Mouse (Mus musculus): ENCODE measurements at regions not wholly inside any gene's neighbourhood (a gene's known extent, or its start where the extent isn't known, plus 50 kb on each side); places are given as distances from the start of the nearest gene placed in this dataset.
A peak's percentile ranks its signal among the peaks of the same experiment; 100 is the strongest.

DNA sequence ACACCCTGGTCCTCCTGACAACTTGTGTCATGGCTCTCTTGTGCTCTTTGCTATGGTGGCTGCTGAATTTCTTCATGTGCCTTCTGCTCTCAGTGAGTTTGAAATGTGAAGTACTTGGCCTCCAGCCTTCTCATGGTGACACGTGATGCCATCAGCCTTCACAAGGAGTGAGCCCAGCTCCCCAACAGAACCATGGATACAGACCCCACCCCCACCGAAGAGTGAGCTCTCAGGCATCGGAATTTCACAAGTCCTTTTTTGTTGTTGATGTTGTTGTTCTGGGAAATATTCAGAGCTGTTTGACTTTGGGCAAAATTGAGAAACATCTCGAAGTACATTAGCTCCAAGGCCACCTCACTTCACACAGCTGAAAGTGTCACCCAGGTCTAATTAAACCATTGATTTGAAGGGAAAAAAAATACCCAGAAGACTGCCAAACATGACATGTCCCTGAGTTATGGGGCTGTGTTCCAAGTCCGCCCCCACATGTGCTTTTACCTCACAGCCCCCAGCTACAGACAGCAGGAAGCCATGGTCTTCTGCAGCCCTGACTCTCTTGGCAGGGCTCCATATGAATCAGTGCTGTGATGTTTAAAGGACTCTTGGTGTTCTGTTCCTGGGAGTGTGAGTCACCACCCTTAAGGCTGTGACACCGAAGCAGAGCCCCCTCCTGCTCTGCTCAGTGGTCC is 205.2 kb upstream of the A230072I06Rik start:
- Histone ChIP-seq H3K4me2 (no peak overlapping the region), H3K36me3 (ENCODE audit: control insufficient read depth, insufficient read depth, low read length) (no peaks in the 10 kb centered on the region), H3K4me1 (ENCODE audit: control insufficient read depth, insufficient read depth, low read length) (no peaks in the 10 kb centered on the region), H3K9ac (ENCODE audit: low read length) (no peak overlapping the region), H3K27me3 (ENCODE audit: control insufficient read depth, insufficient read depth, low read length) (no peaks in the 10 kb centered on the region), H3K9me3 (ENCODE audit: control insufficient read depth, low read length) (no peaks in the 10 kb centered on the region), H3K4me3 (ENCODE audit: low read depth, low read length) (no peak overlapping the region), H3K27ac (ENCODE audit: low read depth, low read length) (no peak overlapping the region)
- DNase-seq (ENCODE audit: low spot score, missing footprints) (no peak), ATAC-seq (ENCODE audit: low FRiP score) (no peak)
- WGBS, result 84% methylated on average over 6 of the region's 6 CpGs

DNA sequence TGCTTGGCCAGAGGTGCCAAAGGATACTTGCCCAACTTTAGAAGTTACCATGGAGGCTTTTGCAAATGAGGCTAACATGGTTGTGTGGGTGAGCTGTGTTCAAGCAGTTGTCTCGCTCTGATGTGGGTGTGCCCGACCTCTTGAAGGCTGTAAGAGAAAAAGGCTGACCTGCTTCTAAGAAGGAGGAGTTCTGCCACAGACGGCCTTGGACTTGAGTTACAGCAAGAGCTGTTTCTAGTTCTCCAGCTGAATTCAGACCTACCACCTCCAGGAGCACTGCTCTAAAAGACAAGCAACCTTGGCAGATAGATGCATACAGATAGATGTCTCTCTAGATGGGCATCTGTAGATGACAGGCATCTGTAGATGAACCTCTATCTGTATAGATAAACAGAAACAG is 202.7 kb upstream of the A230072I06Rik start:
- no peak overlapping the region for H3K4me2 ChIP-seq
- no peak overlapping the region for H3K9ac ChIP-seq (ENCODE audit: low read length)
- no peaks in the 10 kb centered on the region for H3K36me3 ChIP-seq (ENCODE audit: control insufficient read depth, insufficient read depth, low read length)
- no peaks in the 10 kb centered on the region for H3K27me3 ChIP-seq (ENCODE audit: control insufficient read depth, insufficient read depth, low read length)
- H3K4me1 ChIP-seq (ENCODE audit: control insufficient read depth, insufficient read depth, low read length), result no peaks in the 10 kb centered on the region
- DNase-seq (ENCODE audit: low spot score, missing footprints) (no peak), ATAC-seq (ENCODE audit: low FRiP score) (no peak)
- WGBS, result 85% methylated on average over 3 of the region's 3 CpGs
- H3K9me3 ChIP-seq (ENCODE audit: control insufficient read depth, low read length), result no peaks in the 10 kb centered on the region
- no peak overlapping the region for H3K27ac ChIP-seq (ENCODE audit: low read depth, low read length)
- no peak overlapping the region for H3K4me3 ChIP-seq (ENCODE audit: low read depth, low read length)

DNA sequence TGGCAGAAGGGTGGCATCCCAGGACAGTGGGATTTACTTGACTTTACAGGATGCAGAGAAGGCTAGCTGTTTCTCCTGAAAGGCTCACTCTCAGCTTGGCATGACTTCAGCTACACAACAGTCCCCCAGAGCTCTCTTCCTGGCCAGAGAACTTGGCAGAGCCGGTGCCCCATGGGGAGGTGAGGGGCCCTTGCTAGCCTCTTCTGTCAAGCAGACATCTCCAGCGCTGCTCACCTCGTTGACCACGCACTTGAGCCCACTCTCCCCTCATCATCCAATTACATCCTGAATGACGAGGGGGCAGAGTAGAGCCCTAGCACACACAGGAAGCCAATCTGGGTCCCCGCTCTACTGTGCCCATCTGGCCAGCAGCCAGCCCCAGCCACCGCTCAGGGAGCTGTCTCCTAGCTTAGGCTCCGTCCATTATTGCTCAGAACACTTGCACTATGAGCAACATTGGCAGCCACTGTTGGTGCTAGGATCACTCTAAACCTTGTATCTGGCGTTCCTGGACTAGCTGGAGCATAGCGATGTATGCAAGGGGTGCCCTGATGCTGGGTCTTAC is 201.7 kb upstream of the A230072I06Rik start:
- 87% methylated on average over 10 of the region's 10 CpGs for WGBS
- H3K9me3 ChIP-seq (ENCODE audit: control insufficient read depth, low read length), result no peaks in the 10 kb centered on the region
- H3K4me1 ChIP-seq (ENCODE audit: control insufficient read depth, insufficient read depth, low read length), result no peaks in the 10 kb centered on the region
- DNase-seq (ENCODE audit: low spot score, missing footprints) (no peak), ATAC-seq (ENCODE audit: low FRiP score) (no peak)
- no peak overlapping the region for H3K4me2 ChIP-seq
- H3K36me3 ChIP-seq (ENCODE audit: control insufficient read depth, insufficient read depth, low read length), result no peaks in the 10 kb centered on the region
- H3K27me3 ChIP-seq (ENCODE audit: control insufficient read depth, insufficient read depth, low read length), result no peaks in the 10 kb centered on the region
- no peak overlapping the region for H3K4me3 ChIP-seq (ENCODE audit: low read depth, low read length)
- no peak overlapping the region for H3K9ac ChIP-seq (ENCODE audit: low read length)
- no peak overlapping the region for H3K27ac ChIP-seq (ENCODE audit: low read depth, low read length)

DNA sequence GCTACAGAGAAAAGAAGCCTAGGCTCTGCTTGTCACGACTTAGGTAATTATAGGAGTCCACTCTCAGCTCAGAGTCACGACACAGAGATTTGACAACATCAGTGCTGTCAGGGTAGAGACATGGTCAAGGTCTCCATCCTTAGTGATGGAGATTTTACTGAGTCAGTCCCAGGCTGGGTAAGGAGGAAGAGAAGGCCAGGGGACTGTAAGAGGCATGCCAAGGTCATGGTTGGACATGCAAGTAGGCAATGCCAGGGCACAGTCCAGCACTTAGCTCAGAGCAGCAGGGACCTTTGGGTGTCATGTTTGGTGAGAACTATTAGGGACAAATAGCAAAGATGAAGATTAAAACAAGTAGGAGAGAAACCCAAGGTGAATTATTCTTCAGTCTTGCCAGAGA is 200.7 kb upstream of the A230072I06Rik start:
- H3K36me3 ChIP-seq (ENCODE audit: control insufficient read depth, insufficient read depth, low read length), result no peaks in the 10 kb centered on the region
- ATAC-seq (ENCODE audit: low FRiP score), result no peak

DNA sequence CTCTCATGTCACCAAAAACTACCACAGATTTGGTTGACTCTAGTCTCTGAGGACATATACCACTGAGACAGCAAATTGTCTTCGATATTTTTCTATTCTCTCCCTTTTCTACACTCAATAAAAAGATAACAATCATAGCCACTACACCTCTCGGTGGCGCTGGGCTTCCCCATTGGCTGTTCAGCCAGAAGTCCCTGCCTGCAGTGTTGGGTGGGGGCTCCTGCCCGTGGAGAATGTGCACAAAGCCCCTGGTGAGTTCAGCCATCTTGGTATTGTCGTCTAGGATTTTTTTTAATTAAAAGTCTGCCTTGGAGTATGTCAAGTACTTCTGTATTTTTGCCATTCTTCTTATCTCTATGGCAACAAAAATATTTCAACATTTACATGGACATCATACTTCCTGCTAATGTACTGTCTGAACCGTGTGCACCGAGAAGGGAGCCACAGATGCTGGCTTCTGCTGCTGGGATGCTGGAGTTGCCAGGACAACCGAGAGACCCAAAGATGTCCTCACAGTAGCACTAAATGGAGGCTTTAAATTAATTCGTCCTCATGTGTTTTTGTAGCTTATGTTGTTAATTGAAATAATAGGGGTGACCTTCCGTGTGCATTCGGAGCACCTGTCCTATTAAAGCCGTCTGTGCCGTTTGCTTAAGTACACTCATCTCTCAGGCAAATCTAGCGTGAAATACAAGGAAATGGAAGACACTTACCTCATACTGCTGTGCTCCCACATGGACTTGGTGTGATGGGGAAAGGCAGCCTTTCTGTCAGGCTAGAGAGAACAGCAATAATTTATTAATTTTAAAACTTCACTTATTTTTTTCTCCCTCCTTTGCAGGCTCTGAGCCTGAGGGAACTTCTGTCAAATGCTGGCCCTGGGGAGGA is 199.7 kb upstream of the A230072I06Rik start:
- no peak overlapping the region for H3K4me2 ChIP-seq
- no peak overlapping the region for H3K9ac ChIP-seq (ENCODE audit: low read length)
- 77% methylated on average over 14 of the region's 14 CpGs for WGBS
- H3K27me3 ChIP-seq (ENCODE audit: control insufficient read depth, insufficient read depth, low read length), result no peaks in the 10 kb centered on the region
- no peak overlapping the region for H3K4me3 ChIP-seq (ENCODE audit: low read depth, low read length)
- no peaks in the 10 kb centered on the region for H3K9me3 ChIP-seq (ENCODE audit: control insufficient read depth, low read length)
- no peaks in the 10 kb centered on the region for H3K4me1 ChIP-seq (ENCODE audit: control insufficient read depth, insufficient read depth, low read length)
- H3K27ac ChIP-seq (ENCODE audit: low read depth, low read length), result no peak overlapping the region
- DNase-seq (ENCODE audit: low spot score, missing footprints), result no peak
- no peaks in the 10 kb centered on the region for H3K36me3 ChIP-seq (ENCODE audit: control insufficient read depth, insufficient read depth, low read length)
- ATAC-seq (ENCODE audit: low FRiP score), result no peak

More for the DNA sequence above, 200.7 kb upstream of the A230072I06Rik start:
- WGBS, result 74% methylated on average over 2 of the region's 2 CpGs
- DNase-seq (ENCODE audit: low spot score, missing footprints), result no peak
- H3K27ac ChIP-seq (ENCODE audit: low read depth, low read length), result no peak overlapping the region
- H3K4me2 ChIP-seq, result no peak overlapping the region
- no peaks in the 10 kb centered on the region for H3K4me1 ChIP-seq (ENCODE audit: control insufficient read depth, insufficient read depth, low read length)
- no peak overlapping the region for H3K9ac ChIP-seq (ENCODE audit: low read length)
- H3K27me3 ChIP-seq (ENCODE audit: control insufficient read depth, insufficient read depth, low read length), result no peaks in the 10 kb centered on the region
- H3K9me3 ChIP-seq (ENCODE audit: control insufficient read depth, low read length), result no peaks in the 10 kb centered on the region
- H3K4me3 ChIP-seq (ENCODE audit: low read depth, low read length), result no peak overlapping the region

DNA sequence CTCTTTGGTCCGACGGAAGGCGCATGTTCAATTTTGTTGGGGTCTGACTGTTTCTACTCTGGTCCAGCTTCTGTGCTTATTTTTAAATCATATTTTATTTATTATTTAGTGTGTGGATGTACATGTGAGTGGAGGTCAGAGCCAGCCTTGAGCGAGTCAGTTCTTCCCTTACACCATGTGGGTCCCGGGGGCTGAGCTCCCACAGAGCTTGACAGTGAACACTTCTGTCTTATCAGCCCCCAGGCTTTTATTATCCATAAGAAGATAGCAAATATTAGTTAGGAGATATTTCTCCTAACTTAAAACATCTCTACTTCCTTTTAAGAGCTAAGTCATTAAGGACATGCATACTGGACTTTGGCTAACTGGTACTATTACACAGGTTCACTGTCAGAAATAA is 197.1 kb upstream of the A230072I06Rik start:
- Histone ChIP-seq H3K4me3 (ENCODE audit: low read depth, low read length) (no peak overlapping the region), H3K9me3 (ENCODE audit: control insufficient read depth, low read length) (no peaks in the 10 kb centered on the region), H3K27me3 (ENCODE audit: control insufficient read depth, insufficient read depth, low read length) (no peaks in the 10 kb centered on the region), H3K27ac (ENCODE audit: low read depth, low read length) (no peak overlapping the region), H3K9ac (ENCODE audit: low read length) (no peak overlapping the region), H3K4me1 (ENCODE audit: control insufficient read depth, insufficient read depth, low read length) (no peaks in the 10 kb centered on the region), H3K4me2 (no peak overlapping the region), H3K36me3 (ENCODE audit: control insufficient read depth, insufficient read depth, low read length) (no peaks in the 10 kb centered on the region)
- 91% methylated on average over 5 of the region's 5 CpGs for WGBS
- no peak for DNase-seq (ENCODE audit: low spot score, missing footprints)
- no peak for ATAC-seq (ENCODE audit: low FRiP score)

DNA sequence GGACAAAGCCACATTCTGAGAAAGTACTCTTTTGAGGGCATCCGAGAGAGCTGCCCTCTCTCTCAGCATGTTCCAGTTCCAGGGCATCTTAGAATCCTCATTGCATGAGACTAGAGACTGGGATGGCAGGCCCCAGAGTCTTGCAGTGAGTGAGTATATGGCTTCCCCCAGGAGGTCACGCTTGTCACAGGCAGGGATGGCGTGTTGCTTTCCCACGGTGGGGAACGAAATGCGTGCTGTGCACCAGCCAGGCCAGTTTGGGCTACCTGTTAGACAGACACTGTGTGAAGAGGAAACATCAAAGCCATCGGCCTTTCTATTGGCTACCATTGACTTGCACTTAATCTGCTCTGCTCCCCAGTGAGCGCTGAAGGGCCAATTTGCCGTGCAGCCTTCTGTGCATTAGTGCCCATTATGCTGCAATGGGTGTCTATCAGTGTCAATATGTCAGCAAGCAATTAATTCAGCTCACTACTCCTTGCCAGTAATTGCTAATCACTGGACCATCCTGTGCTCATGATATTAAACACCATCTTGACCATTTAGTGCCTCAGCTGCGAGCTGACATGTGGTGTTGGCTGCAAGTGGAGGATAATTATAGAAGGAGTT is 191.3 kb upstream of the A230072I06Rik start:
- 64% methylated on average over 10 of the region's 10 CpGs for WGBS
- no peaks in the 10 kb centered on the region for H3K27me3 ChIP-seq (ENCODE audit: control insufficient read depth, insufficient read depth, low read length)
- no peaks in the 10 kb centered on the region for H3K4me1 ChIP-seq (ENCODE audit: control insufficient read depth, insufficient read depth, low read length)
- ATAC-seq (ENCODE audit: low FRiP score) (0 out of 2 replicates have a peak, but pooled peaks have one; percentile 19), DNase-seq (ENCODE audit: low spot score, missing footprints) (no peak)
- no peaks in the 10 kb centered on the region for H3K9me3 ChIP-seq (ENCODE audit: control insufficient read depth, low read length)
- H3K27ac ChIP-seq (ENCODE audit: low read depth, low read length), result no peak overlapping the region
- H3K9ac ChIP-seq (ENCODE audit: low read length), result no peak overlapping the region
- H3K4me3 ChIP-seq (ENCODE audit: low read depth, low read length), result no peak overlapping the region
- no peaks in the 10 kb centered on the region for H3K36me3 ChIP-seq (ENCODE audit: control insufficient read depth, insufficient read depth, low read length)
- no peak overlapping the region for H3K4me2 ChIP-seq

DNA sequence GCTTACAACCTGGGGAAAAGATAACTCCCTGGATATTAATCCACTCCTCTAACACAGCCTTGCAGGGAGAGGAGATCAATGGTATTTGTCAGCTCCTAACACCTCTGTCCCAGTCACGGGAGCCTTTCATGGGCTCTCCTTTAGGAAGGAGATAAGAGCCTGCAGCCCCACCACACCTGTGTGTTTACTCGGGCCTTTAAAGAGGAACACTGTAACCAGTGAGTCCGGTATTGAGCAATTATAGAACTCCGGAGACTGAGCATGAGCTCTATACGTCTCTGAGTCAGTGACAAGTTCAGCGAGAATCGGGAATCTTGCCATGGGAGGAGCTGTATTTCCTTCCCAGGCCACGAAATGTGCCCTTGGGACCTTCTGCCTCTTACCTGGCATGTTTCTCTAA is 178.5 kb upstream of the A230072I06Rik start:
- no peaks in the 10 kb centered on the region for H3K36me3 ChIP-seq (ENCODE audit: control insufficient read depth, insufficient read depth, low read length)
- H3K4me2 ChIP-seq, result no peak overlapping the region
- DNase-seq (ENCODE audit: low spot score, missing footprints) (no peak), ATAC-seq (ENCODE audit: low FRiP score) (no peak)
- H3K27ac ChIP-seq (ENCODE audit: low read depth, low read length), result no peak overlapping the region
- H3K4me3 ChIP-seq (ENCODE audit: low read depth, low read length), result no peak overlapping the region
- no peaks in the 10 kb centered on the region; the same call in 1 of the 2 replicates for H3K9me3 ChIP-seq (ENCODE audit: control insufficient read depth, low read length)
- H3K9ac ChIP-seq (ENCODE audit: low read length), result no peak overlapping the region
- peaks cover 3% of the 10 kb centered on the region for H3K27me3 ChIP-seq (ENCODE audit: control insufficient read depth, insufficient read depth, low read length)
- WGBS, result 82% methylated on average over 8 of the region's 8 CpGs
- H3K4me1 ChIP-seq (ENCODE audit: control insufficient read depth, insufficient read depth, low read length), result peaks cover 13% of the 10 kb centered on the region
